In genomic region chr10:4266931-4267310, GRCm38 (mm10) we compare ENCODE assay signal across 8 mouse cellular contexts. TPM values are rescaled to one million over a fixed set of nuclear protein-coding genes. Genes with fewer than 3 reads are reported as not detected.
DNase-seq lines count a peak whose midpoint lies in the region; ATAC-seq and TF ChIP-seq lines count a peak whose summit lies in the region.

No protein-coding gene starts in this region.

- H3K4me3 ChIP-seq in layer of hippocampus, adult 2 months, result peak overlapping the region; percentile 79
- H3K4me3 ChIP-seq in bone marrow macrophage, adult 2 months (ENCODE audit: insufficient read depth, low read length), result peak overlapping the region; percentile 62
- peak overlapping the region; percentile 67 for H3K4me3 ChIP-seq in forebrain, embryonic 15.5 days
- H3K4me3 ChIP-seq in liver, postnatal 0 days (ENCODE audit: low read depth, low read length), result peak overlapping the region; percentile 53

- H3K27ac ChIP-seq in layer of hippocampus, adult 2 months, result peak overlapping the region; percentile 56; the same call in 1 of the 2 replicates
- H3K27ac ChIP-seq in bone marrow macrophage, adult 2 months (ENCODE audit: insufficient read depth, low read depth, low read length), result no peak overlapping the region
- H3K27ac ChIP-seq in forebrain, embryonic 15.5 days (replicated peaks), result peak overlapping the region; percentile 60; the same call in 1 of the 2 replicates
- H3K27ac ChIP-seq in liver, postnatal 0 days (ENCODE audit: low read depth), result peak overlapping the region; percentile 62

- 2% methylated on average over 11 of the region's 11 CpGs for WGBS in forebrain, embryonic 15.5 days
- WGBS in liver, postnatal 0 days (ENCODE audit: insufficient replicate concordance), result 6% methylated on average over 11 of the region's 11 CpGs

- peaks cover 17% of the 10 kb centered on the region for H3K4me1 ChIP-seq in bone marrow macrophage, adult 2 months (ENCODE audit: control insufficient read depth, insufficient read depth, low read length)
- peaks cover 5% of the 10 kb centered on the region; the same call in 1 of the 2 replicates for H3K4me1 ChIP-seq in forebrain, embryonic 15.5 days
- H3K4me1 ChIP-seq in liver, postnatal 0 days (ENCODE audit: insufficient read depth), result 0 out of 2 replicates have a peak, but pooled peaks cover 2% of the 10 kb centered on the region

- TF ChIP-seq CTCF in layer of hippocampus, adult 2 months (conservative IDR thresholded peaks at IDR 0.05), result 0 out of 2 replicates have a peak, but pooled peaks have one; percentile 9
- TF ChIP-seq CTCF in bone marrow macrophage, adult 2 months (IDR thresholded peaks at IDR 0.05; ENCODE audit: low read depth, low read length), result no peak
- TF ChIP-seq CTCF in liver, postnatal 0 days (IDR thresholded peaks at IDR 0.05; ENCODE audit: low read depth), result no peak

- DNase-seq in layer of hippocampus, adult 2 months (ENCODE audit: low spot score in 2 of 2), result no peak
- no peak for DNase-seq in layer of hippocampus, adult 9-11 months
- no peak for DNase-seq in liver, postnatal 0 days
- DNase-seq in right cerebral cortex, adult 2 months (ENCODE audit: low spot score in 2 of 2), result peak; percentile 14 to 15
- no peak for DNase-seq in natural killer cell, adult 2 months (ENCODE audit: low spot score in 2 of 2)

- no peaks in the 10 kb centered on the region for H3K27me3 ChIP-seq in forebrain, embryonic 15.5 days
- H3K27me3 ChIP-seq in liver, postnatal 0 days (ENCODE audit: insufficient read depth, low read length), result peaks cover 17% of the 10 kb centered on the region; the same call in 1 of the 2 replicates

- H3K4me2 ChIP-seq in forebrain, embryonic 15.5 days (replicated peaks), result peak overlapping the region; percentile 96
- H3K4me2 ChIP-seq in liver, postnatal 0 days (ENCODE audit: low read depth, low read length), result peak overlapping the region; percentile 75

- TF ChIP-seq POLR2A in bone marrow macrophage, adult 2 months (IDR thresholded peaks at IDR 0.05; ENCODE audit: borderline replicate concordance, low read depth, low read length), result no peak

- ATAC-seq in forebrain, embryonic 15.5 days (replicated peaks), result peak; percentile 68
- peak; percentile 36 for ATAC-seq in inflammation-experienced regulatory T-cells, adult 6 months
- ATAC-seq in liver, postnatal 0 days, result no peak

- H3K9me3 ChIP-seq in forebrain, embryonic 15.5 days, result no peaks in the 10 kb centered on the region
- H3K9me3 ChIP-seq in liver, postnatal 0 days (ENCODE audit: low read length), result no peaks in the 10 kb centered on the region

- H3K36me3 ChIP-seq in forebrain, embryonic 15.5 days, result no peaks in the 10 kb centered on the region
- no peaks in the 10 kb centered on the region for H3K36me3 ChIP-seq in liver, postnatal 0 days (replicated peaks; ENCODE audit: insufficient read depth, low read length)

- TF ChIP-seq EP300 in liver, postnatal 0 days (IDR thresholded peaks at IDR 0.05; ENCODE audit: low read depth), result no peak

- peak overlapping the region; percentile 69 for H3K9ac ChIP-seq in forebrain, embryonic 15.5 days (replicated peaks)
- H3K9ac ChIP-seq in liver, postnatal 0 days (replicated peaks), result peak overlapping the region; percentile 58

RNA-seq across cellular contexts. Expression of gene Akap12, which starts 0.7 kb away (rescaled TPM):
- 10 to 100 TPM; 11.0 to 11.3 TPM for total RNA-seq in layer of hippocampus, adult 2 months (2021)
- polyA plus RNA-seq in bone marrow macrophage, adult 2 months (2012; ENCODE audit: insufficient read depth, insufficient read length, missing spikeins), result 0.27 and 0.43 TPM in 2 replicates
- 20.6 and 21.0 TPM in 2 replicates for polyA plus RNA-seq in forebrain, embryonic 15.5 days (2015; fragmentation: Nextera tagmentation; extraction: Ambion mirVana)
- 1 to 10 TPM; 7.4 to 7.8 (median 7.6) TPM for polyA plus RNA-seq in inflammation-experienced regulatory T-cells, adult 6 months (2017; shearing (Covaris generic))
- polyA plus RNA-seq in liver, postnatal 0 days (2015; fragmentation: Nextera tagmentation; extraction: Ambion mirVana), result 3.4 and 3.9 TPM in 2 replicates

Comparison
In these comparisons a context has a peak if more than half of its experiments do, and no peak if none do; other contexts are left out.
1. DNase-seq: peak in right cerebral cortex, adult 2 months (2 of 2); none in layer of hippocampus, adult 2 months (0 of 2), layer of hippocampus, adult 9-11 months (single experiment), liver, postnatal 0 days (single experiment) and natural killer cell, adult 2 months (0 of 2).
2. Peak in every context shown above with its lines, with median percentiles within 50 percentile points of each other: H3K4me3 ChIP-seq.